Mouse (Mus musculus): Measurements from ENCODE around the gene Sox14. TPM values are rescaled to one million over a fixed set of nuclear protein-coding genes. Genes with fewer than 3 reads are reported as not detected.
A peak's percentile ranks its signal among the peaks of the same experiment; 100 is the strongest.

Sox14 gene
- polyA plus RNA-seq, 2 experiments, result not detected

GRCm38 (mm10) chr9:99846820-99847219 lies 29.1 kb downstream of the Sox14 start:
- no peak overlapping the region for H3K4me2 ChIP-seq (ENCODE audit: low read depth)
- no peaks in the 10 kb centered on the region for H3K36me3 ChIP-seq (replicated peaks; ENCODE audit: control insufficient read depth, insufficient read depth, low read depth)
- H3K9ac ChIP-seq (replicated peaks), result no peak overlapping the region
- H3K27ac ChIP-seq, result no peak overlapping the region
- 4% methylated on average over 4 of the region's 4 CpGs for WGBS (ENCODE audit: insufficient replicate concordance)
- no peaks in the 10 kb centered on the region for H3K27me3 ChIP-seq (ENCODE audit: control insufficient read depth, insufficient read depth, low read length)
- peak; percentile 7 to 13 (median 9) for DNase-seq (ENCODE audit: low read depth in 3 of 3, low spot score in 3 of 3)
- no peak for TF ChIP-seq EP300 (IDR thresholded peaks at IDR 0.05; ENCODE audit: low read depth)
- peak; percentile 86 for TF ChIP-seq CTCF (IDR thresholded peaks at IDR 0.05; ENCODE audit: low read depth)
- H3K4me3 ChIP-seq (ENCODE audit: insufficient read depth in 1 of 2, low read depth in 2 of 2, low read length in 2 of 2), result no peak overlapping the region
- no peak for ATAC-seq (ENCODE audit: insufficient read depth)
- H3K4me1 ChIP-seq (replicated peaks; ENCODE audit: control insufficient read depth in 2 of 2, insufficient read depth in 2 of 2, low read length in 1 of 2), result no peaks in the 10 kb centered on the region
- H3K9me3 ChIP-seq (ENCODE audit: control insufficient read depth, low read length), result no peaks in the 10 kb centered on the region

GRCm38 (mm10) chr9:99839367-99839766 lies 36.6 kb downstream of the Sox14 start:
- ATAC-seq (ENCODE audit: insufficient read depth) (no peak), DNase-seq (ENCODE audit: low read depth in 3 of 3, low spot score in 3 of 3) (no peak)
- Histone ChIP-seq H3K4me2 (ENCODE audit: low read depth) (no peak overlapping the region), H3K9ac (replicated peaks) (no peak overlapping the region), H3K36me3 (replicated peaks; ENCODE audit: control insufficient read depth, insufficient read depth, low read depth) (no peaks in the 10 kb centered on the region), H3K4me3 (ENCODE audit: insufficient read depth in 1 of 2, low read depth in 2 of 2, low read length in 2 of 2) (no peak overlapping the region), H3K9me3 (ENCODE audit: control insufficient read depth, low read length) (no peaks in the 10 kb centered on the region), H3K27ac (no peak overlapping the region), H3K4me1 (replicated peaks; ENCODE audit: control insufficient read depth in 2 of 2, insufficient read depth in 2 of 2, low read length in 1 of 2) (no peaks in the 10 kb centered on the region), H3K27me3 (ENCODE audit: control insufficient read depth, insufficient read depth, low read length) (no peaks in the 10 kb centered on the region)
- WGBS (ENCODE audit: insufficient replicate concordance), result 70% methylated on average over 3 of the region's 3 CpGs
- no peak for TF ChIP-seq EP300 (IDR thresholded peaks at IDR 0.05; ENCODE audit: low read depth)
- TF ChIP-seq CTCF (IDR thresholded peaks at IDR 0.05; ENCODE audit: low read depth), result no peak

- no peak overlapping the region for H3K4me3 ChIP-seq (ENCODE audit: insufficient read depth in 1 of 2, low read depth in 2 of 2, low read length in 2 of 2)
- no peaks in the 10 kb centered on the region for H3K9me3 ChIP-seq (ENCODE audit: control insufficient read depth, low read length)
- no peak overlapping the region for H3K4me2 ChIP-seq (ENCODE audit: low read depth)
- no peak overlapping the region for H3K27ac ChIP-seq
- no peaks in the 10 kb centered on the region for H3K27me3 ChIP-seq (ENCODE audit: control insufficient read depth, insufficient read depth, low read length)
- 65% methylated on average over 7 of the region's 7 CpGs for WGBS (ENCODE audit: insufficient replicate concordance)
- no peaks in the 10 kb centered on the region for H3K36me3 ChIP-seq (replicated peaks; ENCODE audit: control insufficient read depth, insufficient read depth, low read depth)
- H3K4me1 ChIP-seq (replicated peaks; ENCODE audit: control insufficient read depth in 2 of 2, insufficient read depth in 2 of 2, low read length in 1 of 2), result no peaks in the 10 kb centered on the region
- no peak for ATAC-seq (ENCODE audit: insufficient read depth)
- DNase-seq (ENCODE audit: low read depth in 3 of 3, low spot score in 3 of 3), result no peak
- no peak overlapping the region for H3K9ac ChIP-seq (replicated peaks)
- TF ChIP-seq EP300 (IDR thresholded peaks at IDR 0.05; ENCODE audit: low read depth) (no peak), CTCF (IDR thresholded peaks at IDR 0.05; ENCODE audit: low read depth) (no peak)
These were observed 37.1 kb downstream of the Sox14 start for GRCm38 (mm10) chr9:99838877-99839276.

GRCm38 (mm10) chr9:99836707-99837106 lies 39.3 kb downstream of the Sox14 start:
- no peaks in the 10 kb centered on the region for H3K9me3 ChIP-seq (ENCODE audit: control insufficient read depth, low read length)
- no peak overlapping the region for H3K4me3 ChIP-seq (ENCODE audit: insufficient read depth in 1 of 2, low read depth in 2 of 2, low read length in 2 of 2)
- no peak for TF ChIP-seq CTCF (IDR thresholded peaks at IDR 0.05; ENCODE audit: low read depth)
- no peak for TF ChIP-seq EP300 (IDR thresholded peaks at IDR 0.05; ENCODE audit: low read depth)
- no peak overlapping the region for H3K27ac ChIP-seq
- 70% methylated on average over 12 of the region's 12 CpGs for WGBS (ENCODE audit: insufficient replicate concordance)
- H3K4me2 ChIP-seq (ENCODE audit: low read depth), result no peak overlapping the region
- DNase-seq (ENCODE audit: low read depth in 3 of 3, low spot score in 3 of 3), result no peak
- ATAC-seq (ENCODE audit: insufficient read depth), result no peak
- H3K4me1 ChIP-seq (replicated peaks; ENCODE audit: control insufficient read depth in 2 of 2, insufficient read depth in 2 of 2, low read length in 1 of 2), result no peaks in the 10 kb centered on the region
- H3K9ac ChIP-seq (replicated peaks), result no peak overlapping the region
- no peaks in the 10 kb centered on the region for H3K27me3 ChIP-seq (ENCODE audit: control insufficient read depth, insufficient read depth, low read length)
- no peaks in the 10 kb centered on the region for H3K36me3 ChIP-seq (replicated peaks; ENCODE audit: control insufficient read depth, insufficient read depth, low read depth)

GRCm38 (mm10) chr9:99835624-99836430 lies 40.1 kb downstream of the Sox14 start:
- WGBS (ENCODE audit: insufficient replicate concordance), result 63% methylated on average over 11 of the region's 11 CpGs
- ATAC-seq (ENCODE audit: insufficient read depth) (no peak), DNase-seq (ENCODE audit: low read depth in 3 of 3, low spot score in 3 of 3) (no peak)
- Histone ChIP-seq H3K4me1 (replicated peaks; ENCODE audit: control insufficient read depth in 2 of 2, insufficient read depth in 2 of 2, low read length in 1 of 2) (no peaks in the 10 kb centered on the region), H3K9ac (replicated peaks) (no peak overlapping the region), H3K4me3 (ENCODE audit: insufficient read depth in 1 of 2, low read depth in 2 of 2, low read length in 2 of 2) (no peak overlapping the region), H3K9me3 (ENCODE audit: control insufficient read depth, low read length) (no peaks in the 10 kb centered on the region), H3K36me3 (replicated peaks; ENCODE audit: control insufficient read depth, insufficient read depth, low read depth) (no peaks in the 10 kb centered on the region), H3K27ac (no peak overlapping the region), H3K27me3 (ENCODE audit: control insufficient read depth, insufficient read depth, low read length) (no peaks in the 10 kb centered on the region), H3K4me2 (ENCODE audit: low read depth) (no peak overlapping the region)
- TF ChIP-seq EP300 (IDR thresholded peaks at IDR 0.05; ENCODE audit: low read depth), result no peak
- TF ChIP-seq CTCF (IDR thresholded peaks at IDR 0.05; ENCODE audit: low read depth), result no peak

Other genes starting within 250 kb of the Sox14 start
- 0.39 and 0.47 TPM in 2 replicates for gene Dzip1l, start 246.7 kb downstream of the Sox14 start, polyA plus RNA-seq (2012; rRNA removed)
- 0.38 and 0.59 TPM in 2 replicates for gene Dzip1l, start 246.7 kb downstream of the Sox14 start, polyA plus RNA-seq (2014; fragmentation: Nextera tagmentation; extraction: Ambion mirVana)
- not detected in 2 replicates for gene Cldn18, start 158.9 kb downstream of the Sox14 start, polyA plus RNA-seq (2012; rRNA removed)
- gene Cldn18, start 158.9 kb downstream of the Sox14 start, polyA plus RNA-seq (2014; fragmentation: Nextera tagmentation; extraction: Ambion mirVana), result 0.06 TPM in 1 of 2 replicates, not detected in the other